24 mouse cellular contexts compared by ENCODE assay signal in genomic region chr11:6902991-6903390, GRCm38 (mm10).
DNase-seq lines count a peak whose midpoint lies in the region; ATAC-seq and TF ChIP-seq lines count a peak whose summit lies in the region.
"Had no signal": no experiment of that assay in that cellular context is flagged by ENCODE, and none has a peak within 500 bp of the region (broad histone marks: within the 10 kb centered on the region; RNA-seq: fewer than 3 reads in every experiment).

No protein-coding gene starts in this region.

- WGBS in lung, postnatal 0 days: 62% methylated on average over 3 of the region's 3 CpGs

- intact Hi-C loops in heart, postnatal 14 days (cut with DNase I): loop anchor here (10.0 kb wide), 1 partner anchor 242 kb away; no protein-coding TSS in a partner anchor
- intact Hi-C loops in heart, postnatal 36 days (cut with DNase I): no loop called here

- no peak overlapping the region for H3K4me2 ChIP-seq in lung, postnatal 0 days (replicated peaks; ENCODE audit: low read depth, low read length)
- H3K4me2 ChIP-seq: embryonic facial prominence, embryonic 15.5 days; hindbrain, embryonic 14.5 days; kidney, embryonic 15.5 days; midbrain, embryonic 13.5 days; neural tube, embryonic 13.5 days had no signal

- H3K4me3 ChIP-seq in lung, postnatal 0 days (ENCODE audit: low read depth, low read length): no peak overlapping the region
- H3K4me3 ChIP-seq: embryonic facial prominence, embryonic 15.5 days; heart, adult 2 months; kidney, embryonic 15.5 days; layer of hippocampus, adult 2 months; midbrain, embryonic 13.5 days; neural tube, embryonic 13.5 days had no signal

- DNase-seq in cerebellum, adult 18-20 months: peak; percentile 43 to 45
- DNase-seq in cerebellum, adult 11 months: no peak
- DNase-seq in heart, postnatal 14 days: peak; percentile 18 to 44
- no peak for DNase-seq in heart, postnatal 36 days
- peak; percentile 19 for DNase-seq in lung, postnatal 0 days (ENCODE audit: low spot score)
- no peak for DNase-seq in lung, postnatal 25 days (ENCODE audit: low spot score)
- DNase-seq in cerebellum, postnatal 25 days: peak; percentile 42 to 51
- no peak for DNase-seq in adrenal gland, postnatal 36 days
- DNase-seq: adrenal gland, adult 8-10 months; gastrocnemius, postnatal 14 days; left cerebral cortex, postnatal 4 days; liver; right cerebral cortex, postnatal 14 days; spleen, adult 18-20 months; thymus, adult 18-20 months had no signal

- peak; percentile 21; the same call in 1 of the 2 replicates for ATAC-seq in lung, postnatal 0 days
- ATAC-seq: CD4-positive, CD25-positive, alpha-beta regulatory T cell, adult 4 months; midbrain, embryonic 13.5 days; Patski had no signal

- no peaks in the 10 kb centered on the region for H3K36me3 ChIP-seq in lung, postnatal 0 days (ENCODE audit: insufficient read depth, low read length)
- H3K36me3 ChIP-seq: embryonic facial prominence, embryonic 15.5 days; kidney, embryonic 15.5 days; midbrain, embryonic 13.5 days; neural tube, embryonic 13.5 days had no signal

- no peaks in the 10 kb centered on the region for H3K27me3 ChIP-seq in lung, postnatal 0 days (replicated peaks; ENCODE audit: insufficient read depth, low read length)
- H3K27me3 ChIP-seq: embryonic facial prominence, embryonic 15.5 days; kidney, embryonic 15.5 days; midbrain, embryonic 13.5 days; neural tube, embryonic 13.5 days; Patski had no signal

- no peak for TF ChIP-seq CTCF in lung, postnatal 0 days (IDR thresholded peaks at IDR 0.05)

- no peak overlapping the region for H3K27ac ChIP-seq in lung, postnatal 0 days (ENCODE audit: low read length)
- H3K27ac ChIP-seq: embryonic facial prominence, embryonic 15.5 days; heart, adult 2 months; hindbrain, embryonic 14.5 days; kidney, embryonic 15.5 days; layer of hippocampus, adult 2 months; midbrain, embryonic 13.5 days; neural tube, embryonic 13.5 days had no signal

- no peaks in the 10 kb centered on the region for H3K4me1 ChIP-seq in lung, postnatal 0 days (ENCODE audit: insufficient read depth, low read depth, low read length)
- H3K4me1 ChIP-seq: embryonic facial prominence, embryonic 15.5 days had no signal

- no peaks in the 10 kb centered on the region for H3K9me3 ChIP-seq in lung, postnatal 0 days (ENCODE audit: low read length)
- H3K9me3 ChIP-seq: embryonic facial prominence, embryonic 15.5 days; kidney, embryonic 15.5 days; midbrain, embryonic 13.5 days; neural tube, embryonic 13.5 days had no signal

- no peak overlapping the region for H3K9ac ChIP-seq in lung, postnatal 0 days (replicated peaks; ENCODE audit: low read depth)
- H3K9ac ChIP-seq: embryonic facial prominence, embryonic 15.5 days; hindbrain, embryonic 14.5 days; kidney, embryonic 15.5 days; midbrain, embryonic 13.5 days; neural tube, embryonic 13.5 days had no signal

- no peak for TF ChIP-seq EP300 in lung, postnatal 0 days (IDR thresholded peaks at IDR 0.05)

Comparison
In these comparisons a context has a peak if more than half of its experiments do, and no peak if none do; other contexts are left out.
1. DNase-seq: peak in cerebellum, adult 18-20 months (2 of 2), heart, postnatal 14 days (2 of 2), lung, postnatal 0 days (single experiment) and cerebellum, postnatal 25 days (2 of 2); none in cerebellum, adult 11 months (single experiment), heart, postnatal 36 days (0 of 2), lung, postnatal 25 days (single experiment) and adrenal gland, postnatal 36 days (0 of 2).